Mouse (Mus musculus) myocyte (in vitro differentiated cells): ENCODE data around the gene Dis3l2.

ENCODE experiments used
- E2F4 ChIP-seq: IDR thresholded peaks from one replicate; pipeline ENCODE4 v1.6.1; 2011; ENCODE audit warnings: mild to moderate bottlenecking, control low read depth, moderate library complexity; ENCODE audit not compliant: insufficient read depth
- MAX ChIP-seq: IDR thresholded peaks from one replicate; pipeline ENCODE4 v1.6.1; 2011; ENCODE audit warnings: low read depth, mild to moderate bottlenecking, control low read depth
- MYOD1 ChIP-seq, 3 experiments: IDR thresholded peaks; one replicate each; pipeline ENCODE4 v1.6.1; 2011; ENCODE audit warnings: control low read depth in 2 of 3, low read depth in 2 of 3, mild to moderate bottlenecking in 2 of 3, moderate library complexity in 1 of 3; ENCODE audit not compliant: insufficient read length in 2 of 3, control insufficient read depth in 1 of 3
- POLR2A ChIP-seq: IDR thresholded peaks from one replicate; pipeline ENCODE4 v1.6.1; 2011; ENCODE audit warnings: low read depth, mild to moderate bottlenecking, control low read depth, moderate library complexity; ENCODE audit not compliant: insufficient read length
- POLR2AphosphoS2 ChIP-seq: IDR thresholded peaks from one replicate; pipeline ENCODE4 v1.6.1; 2011; ENCODE audit warnings: low read depth, control low read depth; ENCODE audit not compliant: insufficient read length
- REST ChIP-seq: IDR thresholded peaks from one replicate; pipeline ENCODE4 v1.6.1; 2011; ENCODE audit warnings: mild to moderate bottlenecking, control low read depth, moderate library complexity; ENCODE audit not compliant: insufficient read depth, insufficient read length
- SRF ChIP-seq: IDR thresholded peaks from one replicate; pipeline ENCODE4 v1.6.1; 2011; ENCODE audit warnings: low read depth; ENCODE audit not compliant: control insufficient read depth, insufficient read length
- TCF3 ChIP-seq: IDR thresholded peaks from one replicate; pipeline ENCODE4 v1.6.1; 2011; ENCODE audit warnings: low read depth, control low read depth; ENCODE audit not compliant: insufficient read length
- USF1 ChIP-seq: IDR thresholded peaks from one replicate; pipeline ENCODE4 v1.6.1; 2011; ENCODE audit warnings: low read depth, mild to moderate bottlenecking, control low read depth, moderate library complexity

DNA sequence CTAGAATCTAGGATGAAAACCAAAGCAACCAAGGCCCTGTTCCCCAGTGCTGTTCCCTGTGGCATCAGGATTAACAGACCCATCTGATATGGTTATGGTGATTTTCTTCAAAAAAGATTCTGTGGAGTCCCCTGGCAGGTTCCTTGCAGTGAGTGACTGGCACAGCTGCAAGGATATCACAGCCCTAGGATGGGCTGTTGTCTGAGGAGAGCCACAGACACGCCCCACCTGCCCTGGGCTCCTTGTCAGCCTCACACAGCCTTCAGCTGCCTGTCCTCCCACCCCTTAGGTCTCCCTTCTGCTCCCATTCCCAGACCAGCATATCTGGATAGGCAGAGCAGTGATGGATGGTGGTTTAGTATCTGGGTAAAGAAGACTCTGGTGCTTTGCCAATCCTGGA is 347.1 kb downstream of the Dis3l2 start:
- TF ChIP-seq MAX (no peak), POLR2A (no peak), SRF (no peak), USF1 (no peak), POLR2AphosphoS2 (no peak), E2F4 (no peak), MYOD1 (IDR thresholded peaks at IDR 0.05; ENCODE audit: control insufficient read depth in 1 of 3, insufficient read length in 2 of 3, low read depth in 2 of 3) (peak; percentile 86 to 99 (median 99)), REST (no peak), TCF3 (peak; percentile 84)
